ENCODE assay signal across 8 mouse cellular contexts in genomic region chr9:106306662-106307351, GRCm38 (mm10). TPM values are rescaled to one million over a fixed set of nuclear protein-coding genes. Genes with fewer than 3 reads are reported as not detected.
DNase-seq lines count a peak whose midpoint lies in the region; ATAC-seq and TF ChIP-seq lines count a peak whose summit lies in the region.

No protein-coding gene starts in this region.

- 46% methylated on average over 8 of the region's 8 CpGs for WGBS in forebrain, embryonic 14.5 days
- 42% methylated on average over 8 of the region's 8 CpGs for WGBS in hindbrain, embryonic 11.5 days

- H3K4me3 ChIP-seq in G1E (ENCODE audit: low read depth, low read length), result no peak overlapping the region
- no peak overlapping the region for H3K4me3 ChIP-seq in forebrain, embryonic 14.5 days (ENCODE audit: low read depth, low read length)
- no peak overlapping the region for H3K4me3 ChIP-seq in hindbrain, embryonic 11.5 days (ENCODE audit: low read depth, low read length)

- H3K27ac ChIP-seq in forebrain, embryonic 14.5 days (ENCODE audit: low read depth, low read length), result no peak overlapping the region
- no peak overlapping the region for H3K27ac ChIP-seq in hindbrain, embryonic 11.5 days (ENCODE audit: low read depth, low read length)

- no peaks in the 10 kb centered on the region for H3K4me1 ChIP-seq in G1E (ENCODE audit: insufficient read depth, low read depth, low read length)
- no peaks in the 10 kb centered on the region for H3K4me1 ChIP-seq in forebrain, embryonic 14.5 days (ENCODE audit: control insufficient read depth, insufficient read depth, low read length)
- no peaks in the 10 kb centered on the region for H3K4me1 ChIP-seq in hindbrain, embryonic 11.5 days (replicated peaks; ENCODE audit: control insufficient read depth, insufficient read depth, low read length)

- H3K9ac ChIP-seq in forebrain, embryonic 14.5 days (ENCODE audit: low read length), result no peak overlapping the region
- H3K9ac ChIP-seq in hindbrain, embryonic 11.5 days (ENCODE audit: low read depth, low read length), result 0 out of 2 replicates have a peak overlapping the region, but pooled peaks have one; percentile 4

- no peaks in the 10 kb centered on the region for H3K27me3 ChIP-seq in G1E (ENCODE audit: insufficient read depth, low read length)
- H3K27me3 ChIP-seq in forebrain, embryonic 14.5 days (replicated peaks; ENCODE audit: control insufficient read depth, insufficient read depth, low read length), result no peaks in the 10 kb centered on the region
- no peaks in the 10 kb centered on the region; the same call in 1 of the 2 replicates for H3K27me3 ChIP-seq in hindbrain, embryonic 11.5 days (ENCODE audit: control insufficient read depth, insufficient read depth, low read length)

- H3K36me3 ChIP-seq in G1E (replicated peaks), result peaks cover 91% of the 10 kb centered on the region
- H3K36me3 ChIP-seq in forebrain, embryonic 14.5 days (ENCODE audit: control insufficient read depth, insufficient read depth, low read length), result peaks cover 6% of the 10 kb centered on the region; the same call in 1 of the 2 replicates
- H3K36me3 ChIP-seq in hindbrain, embryonic 11.5 days (ENCODE audit: control insufficient read depth, insufficient read depth, low read length), result no peaks in the 10 kb centered on the region

- peak; percentile 47; the same call in 1 of the 2 replicates for ATAC-seq in G1E (ENCODE audit: extremely low read depth, insufficient number of reproducible peaks, low FRiP score, poor library complexity, severe bottlenecking)
- ATAC-seq in forebrain, embryonic 14.5 days, result peak; percentile 85
- peak; percentile 56; the same call in 1 of the 2 replicates for ATAC-seq in hindbrain, embryonic 11.5 days (ENCODE audit: low FRiP score)

- peak; percentile 62 for DNase-seq in G1E (ENCODE audit: low spot score)
- peak; percentile 53 for DNase-seq in c-Kit-positive CD71-positive TER-119-positive erythroid progenitor cells, embryonic 14.5 days (ENCODE audit: low spot score)
- DNase-seq in forebrain, embryonic 14.5 days (ENCODE audit: low spot score), result peak; percentile 79
- DNase-seq in hindbrain, embryonic 11.5 days (ENCODE audit: low spot score), result peak; percentile 85
- peak; percentile 81 for DNase-seq in layer of hippocampus, adult 9-11 months
- DNase-seq in lung, postnatal 14 days, result peak; percentile 87
- DNase-seq in ovary, postnatal 36 days (ENCODE audit: low spot score), result peak; percentile 75
- DNase-seq in urinary bladder, adult 2 months (ENCODE audit: low spot score), result peak; percentile 53

- no peak overlapping the region for H3K4me2 ChIP-seq in forebrain, embryonic 14.5 days (ENCODE audit: low read length)
- H3K4me2 ChIP-seq in hindbrain, embryonic 11.5 days (replicated peaks; ENCODE audit: low read depth, low read length), result no peak overlapping the region

- H3K9me3 ChIP-seq in G1E (replicated peaks), result no peaks in the 10 kb centered on the region
- H3K9me3 ChIP-seq in forebrain, embryonic 14.5 days (replicated peaks; ENCODE audit: control insufficient read depth, low read length), result no peaks in the 10 kb centered on the region
- no peaks in the 10 kb centered on the region for H3K9me3 ChIP-seq in hindbrain, embryonic 11.5 days (ENCODE audit: control insufficient read depth, low read length)

- peak; percentile 90 for TF ChIP-seq CTCF in G1E (IDR thresholded peaks at IDR 0.05; ENCODE audit: low read depth, low read length)

RNA-seq across cellular contexts. Expression of gene Poc1a, which starts 25.9 kb away (rescaled TPM):
- total RNA-seq in G1E (2014; fragmentation: Nextera tagmentation) (20.2 and 31.7 TPM in 2 replicates), G1E (2017) (25.6 and 28.8 TPM in 2 replicates)
- polyA plus RNA-seq in G1E (2012), result 8.8 and 14.8 TPM in 2 replicates
- polyA plus RNA-seq in forebrain, embryonic 14.5 days (2014; fragmentation: Nextera tagmentation; extraction: Ambion mirVana), result 11.8 and 12.1 TPM in 2 replicates
- polyA plus RNA-seq in hindbrain, embryonic 11.5 days (2014; fragmentation: Nextera tagmentation; extraction: Ambion mirVana), result 27.3 and 27.6 TPM in 2 replicates
- 3.9 and 4.5 TPM in 2 replicates for polyA plus RNA-seq in urinary bladder, adult 2 months (2012; rRNA removed)

RNA-seq across cellular contexts. Expression of gene Alas1, which starts 58.4 kb away (rescaled TPM):
- total RNA-seq in G1E (2014; fragmentation: Nextera tagmentation) (59.1 and 67.8 TPM in 2 replicates), G1E (2017) (41.7 and 44.2 TPM in 2 replicates)
- 8.5 and 10.3 TPM in 2 replicates for polyA plus RNA-seq in G1E (2012)
- 91.5 and 110 TPM in 2 replicates for polyA plus RNA-seq in forebrain, embryonic 14.5 days (2014; fragmentation: Nextera tagmentation; extraction: Ambion mirVana)
- polyA plus RNA-seq in hindbrain, embryonic 11.5 days (2014; fragmentation: Nextera tagmentation; extraction: Ambion mirVana), result 83.8 and 84.7 TPM in 2 replicates
- 93.3 and 105 TPM in 2 replicates for polyA plus RNA-seq in urinary bladder, adult 2 months (2012; rRNA removed)
